Mouse (Mus musculus): ENCODE results near the gene Pacsin2.

- TF ChIP-seq CTCF (IDR thresholded peaks at IDR 0.05; ENCODE audit: control insufficient read depth, insufficient read depth, low read length) (no peak), POLR2A (IDR thresholded peaks at IDR 0.05; ENCODE audit: borderline replicate concordance, control insufficient read depth, low read depth, low read length) (no peak)
Measured at GRCm38 (mm10) chr15:83410270-83410669, 54.1 kb downstream of the Pacsin2 start.

Measured in bone marrow, adult 2 months (tissue).